Mouse (Mus musculus) MEL-GATA-1-ER (cell line): ENCODE data around the gene Stom.

Experiments
- DNase-seq: peaks from one replicate; pipeline ENCODE4 v3.0.0-alpha.2; 2012; ENCODE audit warnings: low read depth; ENCODE audit errors: extremely low read depth

Gene Stom

DNA sequence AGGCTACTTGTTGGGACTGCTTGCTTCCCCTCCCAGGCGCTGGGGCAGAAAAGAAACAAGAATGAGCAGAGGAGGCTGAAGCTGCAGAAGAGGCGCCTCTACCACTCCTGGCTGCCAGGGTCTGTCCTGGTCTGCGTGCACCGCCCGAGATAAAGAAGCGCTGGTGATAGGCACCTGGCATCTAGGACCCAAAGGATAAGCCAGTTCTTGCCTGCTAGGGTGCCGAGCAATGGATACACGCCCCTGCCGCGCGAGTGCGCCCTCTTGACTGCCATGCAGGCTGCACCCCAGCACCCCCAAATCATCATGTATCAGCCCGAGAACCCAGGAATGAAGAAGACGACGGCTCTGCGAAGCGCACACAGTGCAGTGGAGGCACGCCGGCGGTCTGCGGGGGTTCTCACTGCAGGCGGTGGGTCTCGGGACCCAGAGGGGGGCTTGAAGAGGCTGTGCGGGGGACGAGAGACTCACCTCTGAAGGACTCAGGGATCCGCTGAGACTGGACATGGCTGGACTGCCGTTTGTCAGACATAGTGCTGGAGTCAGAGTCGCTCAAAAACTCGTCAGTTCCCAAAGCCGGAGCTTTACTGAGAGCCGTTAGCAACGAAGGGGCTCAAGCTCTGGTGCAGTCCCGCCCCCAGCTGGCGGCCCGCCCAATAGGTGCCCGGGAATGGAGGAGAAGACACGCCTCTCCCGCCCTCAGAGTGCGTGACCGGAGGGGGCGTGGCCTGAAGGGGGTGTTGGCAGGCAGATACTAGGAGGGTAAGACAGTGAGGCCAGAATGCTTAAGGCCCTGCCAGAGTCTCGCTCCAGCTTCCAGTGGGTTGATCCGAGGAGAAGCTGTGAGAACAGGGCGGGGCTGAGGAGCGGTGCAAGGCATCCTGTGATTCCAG lies at the start of gene Stom:
Gene Stom (minus strand): TSS at position 589 of the 893 bp plus-strand sequence.
- DNase-seq = peak; percentile 92

DNA sequence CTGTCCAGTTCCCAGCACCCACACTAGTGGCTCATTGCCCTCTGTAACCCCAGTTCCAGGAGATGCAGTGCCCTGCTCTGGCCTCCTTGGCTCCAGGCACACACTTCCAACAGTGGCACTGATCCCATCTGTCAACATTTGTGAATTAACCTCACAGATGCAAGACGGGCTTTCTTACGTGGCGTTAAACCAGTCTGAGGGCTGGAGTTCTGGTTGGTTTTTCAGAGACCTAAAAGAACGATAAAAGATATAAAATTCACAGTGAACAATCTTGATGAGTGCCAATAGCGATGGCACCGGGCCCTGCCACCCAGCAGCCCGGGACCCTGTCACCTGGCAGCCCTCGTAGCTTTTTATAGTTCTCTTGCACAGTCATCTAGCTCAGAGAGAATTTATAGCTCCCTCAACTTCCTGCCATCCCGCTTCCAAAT lies 48.7 kb upstream of the Stom start:
- DNase-seq = no peak

DNA sequence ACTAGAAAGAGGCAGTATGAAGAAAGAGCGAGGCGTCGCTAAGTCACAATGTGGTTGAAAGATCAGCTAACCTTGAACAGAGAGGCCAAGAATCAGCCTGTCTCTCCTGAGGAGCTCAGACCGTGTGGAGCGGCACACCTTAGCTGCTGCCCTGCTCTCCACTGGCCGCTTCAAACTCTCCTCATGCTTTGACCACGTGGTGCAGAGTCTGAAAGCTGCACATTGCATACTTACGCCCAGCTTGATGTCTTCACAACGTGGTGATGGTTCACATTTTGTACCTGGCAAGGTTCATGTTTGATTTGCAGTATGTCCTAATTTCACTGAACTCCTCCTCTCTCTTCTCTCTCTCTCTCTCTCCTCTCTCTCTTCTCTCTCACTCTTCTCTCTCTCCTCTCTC lies 42.5 kb upstream of the Stom start:
- DNase-seq = no peak

DNA sequence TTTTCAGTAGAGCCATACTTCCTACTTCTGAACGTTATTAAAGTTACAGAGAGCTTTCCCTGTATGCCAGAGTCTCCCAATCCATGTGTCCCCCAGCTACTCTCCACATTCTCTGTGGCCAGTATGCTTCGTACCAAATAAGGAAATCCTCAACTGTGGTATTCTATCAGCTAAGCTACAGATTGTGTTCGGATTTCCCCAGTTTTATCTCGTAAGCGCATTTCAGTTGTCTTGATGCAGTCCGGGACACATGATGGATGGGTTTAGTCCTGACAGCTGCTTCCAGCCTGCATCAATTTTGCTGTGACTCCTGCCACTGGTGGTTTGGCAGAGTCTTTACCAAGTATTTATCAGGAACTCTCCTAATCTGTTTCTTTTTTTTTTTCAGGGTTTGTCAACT lies 40.8 kb upstream of the Stom start:
- DNase-seq = no peak

DNA sequence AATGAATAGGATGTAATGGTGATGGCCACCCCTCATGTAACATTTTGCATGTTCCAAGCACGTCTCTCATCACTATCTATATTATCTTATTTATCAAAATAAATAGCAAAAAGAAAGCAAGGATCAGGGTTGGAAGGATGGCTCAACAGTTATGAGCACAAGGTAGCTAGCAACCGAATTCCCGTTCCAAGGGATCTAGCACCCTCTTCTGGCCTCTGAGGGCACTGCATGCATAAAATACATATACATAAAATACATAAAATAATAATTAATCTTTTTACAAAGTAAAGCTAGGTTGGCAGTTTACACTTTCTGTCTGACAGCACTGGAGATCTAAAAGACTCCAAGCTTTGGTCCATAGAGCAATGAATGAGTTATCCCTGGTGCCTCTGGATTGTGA lies 36.2 kb upstream of the Stom start:
- peak; percentile 26 for DNase-seq

DNA sequence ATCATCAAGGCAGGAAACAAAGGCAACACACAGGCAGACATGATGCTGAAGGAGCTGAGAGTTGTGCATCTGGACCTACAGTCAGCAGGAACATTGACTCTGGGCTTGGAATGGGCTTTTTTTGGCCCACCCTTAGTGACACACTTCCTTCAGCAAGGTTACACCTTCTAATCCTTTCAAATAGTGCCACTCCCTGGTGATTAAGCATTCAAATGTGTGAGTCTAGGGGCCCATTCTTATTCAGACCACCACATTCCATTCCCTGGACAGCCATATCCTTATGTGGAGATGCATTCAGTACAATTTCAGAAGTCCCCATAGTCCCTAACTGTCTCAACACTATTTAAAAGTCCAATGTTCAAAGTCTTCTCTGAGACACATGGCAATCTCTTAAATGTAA lies 33.9 kb upstream of the Stom start:
- no peak for DNase-seq

DNA sequence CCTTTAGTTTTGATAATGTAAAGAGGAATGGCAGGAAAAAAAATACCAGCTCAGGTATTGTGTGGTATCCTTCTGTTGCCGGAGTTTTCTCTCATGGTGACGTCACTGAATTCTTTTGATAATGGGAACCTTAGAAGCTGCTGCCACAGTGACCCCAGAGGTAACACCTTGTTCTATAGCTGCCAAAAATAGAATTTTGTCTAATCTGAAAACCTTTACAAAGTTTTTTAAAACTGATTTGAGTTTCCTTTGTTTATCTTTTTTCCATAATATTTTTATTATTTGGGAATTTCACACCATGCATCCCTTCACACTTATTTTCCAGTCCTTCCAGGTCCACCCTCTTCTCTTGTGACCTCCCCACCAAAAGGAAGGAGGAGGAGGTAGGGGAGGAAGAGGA lies 30.9 kb upstream of the Stom start, which contains the start of gene 4930568D16Rik:
Gene 4930568D16Rik (minus strand): TSS at position 101 of the 400 bp plus-strand sequence.
- no peak for DNase-seq

DNA sequence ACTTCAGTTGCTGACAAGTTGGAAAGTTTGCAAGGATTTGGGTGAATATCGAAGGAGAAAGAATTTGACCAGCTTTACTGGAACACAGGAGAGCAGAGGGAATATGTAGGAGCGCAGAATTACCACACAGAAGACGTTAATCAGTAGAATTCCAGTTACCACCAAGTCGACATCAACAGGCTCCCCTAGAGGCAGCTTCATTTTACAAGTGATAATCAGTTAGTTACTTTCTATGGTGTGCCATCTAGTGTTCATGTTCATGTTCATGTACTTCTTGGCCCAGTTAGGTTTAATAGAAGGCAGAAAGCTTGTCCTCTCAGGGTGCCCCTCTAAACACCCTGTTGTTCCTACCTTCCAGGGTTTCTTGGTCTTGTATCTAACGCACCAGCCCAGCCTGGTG lies 12.4 kb upstream of the Stom start:
- DNase-seq = peak; percentile 57

DNA sequence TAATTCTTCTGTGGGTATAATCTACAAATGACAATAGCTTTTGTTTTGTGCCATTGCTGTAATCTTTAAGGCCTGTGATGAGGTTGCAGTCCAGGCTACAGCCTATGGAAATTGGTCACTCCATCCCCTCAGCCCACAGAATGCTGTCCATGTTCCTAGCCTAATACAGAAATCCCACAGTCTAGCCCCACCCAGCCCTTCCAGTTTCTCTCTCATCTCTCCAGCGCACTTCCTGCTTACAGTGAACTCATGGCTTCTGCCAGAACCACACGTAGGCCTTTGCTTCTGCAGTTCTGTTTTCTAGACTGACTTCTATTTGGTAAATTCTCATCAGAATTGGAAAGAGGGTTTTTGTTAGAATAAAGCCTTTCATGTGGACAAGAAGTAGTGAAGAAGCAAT lies 9.2 kb upstream of the Stom start:
- no peak for DNase-seq

DNA sequence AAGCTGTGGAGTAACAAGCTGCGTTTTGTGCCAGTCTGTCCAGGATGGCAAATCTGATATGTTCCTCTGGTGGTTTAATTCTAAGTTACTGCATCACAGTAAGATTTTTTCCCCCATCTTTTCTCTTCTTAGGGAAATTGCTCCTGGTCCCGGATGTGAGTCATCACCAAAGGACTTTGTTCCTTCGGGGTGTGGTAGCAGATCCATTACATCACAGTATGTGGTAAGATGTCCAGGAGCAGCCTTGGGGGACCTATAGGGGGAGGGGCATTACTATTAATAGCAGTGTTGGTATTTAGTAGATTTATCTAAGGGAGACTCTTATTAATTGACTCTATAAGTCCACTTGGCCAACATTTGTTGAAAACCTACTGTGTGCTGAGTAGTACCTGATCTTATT lies 5.8 kb upstream of the Stom start:
- DNase-seq = no peak

DNA sequence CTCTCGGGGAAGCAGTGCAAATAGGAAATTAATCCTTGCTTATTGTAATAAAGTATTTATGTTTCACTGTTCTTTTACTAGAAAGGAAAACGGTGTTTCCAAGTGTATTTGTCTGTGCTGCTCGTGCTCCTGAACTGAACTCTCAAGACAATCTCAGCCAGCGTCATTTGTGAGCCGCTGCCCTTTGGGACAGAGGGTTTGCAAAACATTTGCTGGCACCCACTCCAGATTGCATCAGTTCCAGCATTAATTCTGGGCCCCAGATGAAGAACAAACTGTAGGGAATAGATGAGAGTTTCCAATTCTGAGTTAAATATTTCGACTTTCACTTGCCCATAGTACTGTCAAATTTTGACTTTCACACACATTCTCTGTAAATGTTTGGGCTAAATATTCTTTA lies 1.9 kb upstream of the Stom start:
- DNase-seq = no peak

DNA sequence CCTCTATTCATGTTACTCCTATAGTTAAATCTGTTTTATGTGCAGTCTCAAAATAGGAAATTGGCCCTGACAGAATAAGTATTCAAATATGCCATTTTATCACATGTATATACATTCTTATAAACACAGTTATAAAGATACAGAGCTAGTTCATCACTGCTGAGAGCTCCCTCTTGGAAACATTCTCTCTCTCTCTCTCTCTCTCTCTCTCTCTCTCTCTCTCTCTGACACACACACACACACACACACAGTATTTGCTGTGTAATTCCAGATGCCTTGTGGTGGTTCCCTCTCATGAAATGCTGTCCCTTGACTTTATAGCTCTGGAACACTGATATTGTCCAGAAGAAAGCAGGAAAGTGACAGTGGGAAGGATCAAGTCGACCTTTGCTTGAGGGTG lies 1.3 kb upstream of the Stom start:
- DNase-seq = no peak

DNA sequence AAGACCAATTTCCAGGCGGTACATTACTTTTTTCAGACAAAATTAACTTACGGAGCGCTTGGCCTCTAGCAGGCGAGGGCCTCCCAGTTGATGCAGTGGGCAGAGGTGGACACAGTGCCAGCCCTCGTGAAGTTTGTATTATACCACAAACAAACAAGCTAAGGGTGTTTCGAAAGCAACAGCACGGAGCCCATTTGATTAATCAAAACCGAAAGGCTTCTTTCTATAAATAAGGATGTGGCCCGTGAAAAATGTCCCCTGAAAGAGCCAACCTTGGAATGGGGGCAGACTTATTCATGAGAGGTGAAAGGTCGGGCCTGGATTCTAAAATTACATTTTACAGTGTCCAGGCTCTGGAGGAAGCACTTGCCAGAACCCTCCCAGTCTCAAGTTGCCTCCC lies 643 bp upstream of the Stom start:
- no peak for DNase-seq

DNA sequence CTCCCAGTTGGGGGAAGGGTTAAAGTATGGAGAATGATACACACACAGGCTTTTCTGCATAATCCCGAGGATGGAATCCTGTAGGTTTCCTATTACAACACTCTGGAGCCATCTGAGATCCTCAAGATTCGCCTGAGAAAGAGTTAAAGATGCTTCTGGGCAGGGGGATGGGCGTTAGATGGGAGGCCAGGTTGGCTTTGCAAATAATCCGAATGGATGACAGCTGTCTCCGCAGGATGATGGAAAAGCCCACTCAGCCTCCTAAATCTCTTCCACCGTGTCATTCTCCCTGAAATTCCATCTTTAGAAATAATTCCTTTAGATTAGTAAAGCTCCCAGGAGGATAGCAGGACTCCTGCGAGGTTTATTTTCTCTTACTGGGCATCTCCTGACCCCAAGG lies 1.2 kb downstream of the Stom start:
- DNase-seq = no peak

DNA sequence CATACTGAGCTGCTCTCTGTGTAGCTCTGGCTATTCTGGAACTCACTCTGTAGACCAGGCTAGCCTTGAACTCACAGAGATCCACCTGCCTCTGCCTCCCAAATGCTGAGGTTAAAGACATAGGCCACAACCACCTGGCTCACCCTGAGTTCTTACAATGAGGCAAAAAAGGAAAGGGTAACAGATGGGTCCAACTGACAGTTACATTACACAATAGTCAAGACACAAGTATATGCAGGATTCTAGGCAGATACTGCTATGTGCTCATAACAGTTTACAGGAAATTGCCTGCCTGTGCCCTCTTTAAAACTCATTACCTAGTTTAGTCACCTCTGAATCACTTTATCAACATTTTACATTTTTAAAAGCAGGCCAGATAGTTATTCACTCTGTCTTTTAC lies 3.1 kb downstream of the Stom start:
- DNase-seq = no peak

DNA sequence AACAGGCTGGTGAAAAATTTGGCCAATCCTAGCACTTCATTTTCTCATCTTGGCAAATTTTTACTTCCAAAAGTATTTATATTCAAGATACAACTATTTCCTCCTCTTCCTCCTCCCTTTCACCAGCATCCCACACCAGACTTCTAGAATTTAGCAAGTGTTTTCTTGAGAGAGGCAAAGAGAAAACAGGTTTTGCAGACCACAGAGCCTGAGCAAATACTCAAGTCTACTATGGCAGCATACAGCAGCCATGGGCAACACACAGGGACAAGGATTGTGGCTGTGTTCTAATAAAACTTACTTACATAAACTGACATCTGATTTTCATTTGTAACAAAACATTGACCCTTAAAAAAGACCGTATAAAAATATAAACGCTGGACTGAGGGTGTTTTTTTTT lies 5.6 kb downstream of the Stom start:
- DNase-seq = no peak

DNA sequence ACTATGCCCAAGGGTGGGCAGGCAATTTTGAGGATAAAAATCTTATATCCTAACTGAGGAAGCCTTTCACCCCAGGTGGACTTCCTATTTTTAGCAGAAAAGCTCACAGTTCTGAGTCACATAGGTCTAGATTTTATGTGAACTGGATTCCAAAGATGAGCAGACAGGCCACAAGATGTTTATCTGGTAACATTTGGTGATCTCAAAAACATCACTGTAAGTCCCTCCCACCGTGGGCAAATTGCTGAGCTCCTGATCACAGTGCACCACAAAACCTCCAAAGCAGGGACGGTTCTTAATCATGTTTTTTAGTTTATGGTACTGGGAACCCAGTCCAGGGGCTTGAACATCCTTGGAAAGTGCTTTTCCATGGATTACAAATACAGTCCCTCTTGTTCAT lies 7.7 kb downstream of the Stom start:
- no peak for DNase-seq

DNA sequence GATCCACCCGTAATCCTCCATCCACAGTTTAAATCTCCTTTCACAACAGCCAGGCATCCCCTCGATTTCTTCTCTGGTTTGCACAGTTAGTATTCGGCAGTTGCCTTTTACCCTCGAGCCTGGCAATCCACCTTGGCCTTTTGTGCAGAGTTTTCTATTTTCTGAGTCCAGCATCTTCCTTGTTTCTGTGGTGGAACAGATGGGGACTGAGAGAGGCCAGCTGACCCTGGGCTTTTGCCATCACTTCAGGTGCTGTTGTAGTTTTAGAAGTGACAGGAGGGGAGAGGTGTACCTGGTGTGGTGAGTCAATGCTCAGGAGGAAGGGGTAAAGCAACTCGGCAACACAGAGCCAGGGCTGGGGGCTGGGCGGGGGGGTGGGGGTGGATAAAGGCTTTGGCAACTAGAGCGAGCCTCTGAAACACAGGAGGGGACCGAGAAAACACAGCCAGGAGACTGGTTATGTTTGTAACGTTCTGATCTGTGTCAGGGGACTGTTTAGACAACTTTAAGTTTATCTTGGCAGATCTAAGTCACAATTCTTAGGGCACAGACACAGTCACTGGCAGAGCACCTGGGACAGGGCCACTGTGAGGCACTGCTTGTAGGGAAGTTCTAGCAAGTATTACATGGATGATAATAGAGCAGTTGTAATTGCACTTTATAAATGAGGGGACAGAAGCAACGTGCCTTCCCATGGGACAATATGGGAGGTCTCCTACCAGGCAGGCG lies 8.5 kb downstream of the Stom start:
- no peak for DNase-seq

DNA sequence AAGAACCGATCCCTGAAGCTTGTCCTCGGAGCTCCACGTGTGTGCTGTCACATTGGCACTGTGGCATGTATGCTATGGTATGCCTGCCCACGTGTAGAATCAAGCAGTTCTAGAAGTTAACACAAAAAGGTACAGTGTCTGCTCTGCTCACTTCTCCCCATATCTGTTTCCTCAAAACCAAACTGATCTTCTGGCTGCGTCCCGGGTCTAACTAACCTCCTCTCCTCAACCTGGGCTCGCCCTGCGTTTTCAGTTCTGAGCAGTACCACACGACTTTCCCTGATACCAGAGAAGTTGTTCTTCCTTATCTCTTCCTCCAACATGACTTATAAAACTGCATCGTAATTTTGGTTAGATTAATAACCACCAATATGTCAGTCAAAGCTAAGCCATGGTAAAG lies 9.2 kb downstream of the Stom start:
- peak; percentile 76 for DNase-seq

DNA sequence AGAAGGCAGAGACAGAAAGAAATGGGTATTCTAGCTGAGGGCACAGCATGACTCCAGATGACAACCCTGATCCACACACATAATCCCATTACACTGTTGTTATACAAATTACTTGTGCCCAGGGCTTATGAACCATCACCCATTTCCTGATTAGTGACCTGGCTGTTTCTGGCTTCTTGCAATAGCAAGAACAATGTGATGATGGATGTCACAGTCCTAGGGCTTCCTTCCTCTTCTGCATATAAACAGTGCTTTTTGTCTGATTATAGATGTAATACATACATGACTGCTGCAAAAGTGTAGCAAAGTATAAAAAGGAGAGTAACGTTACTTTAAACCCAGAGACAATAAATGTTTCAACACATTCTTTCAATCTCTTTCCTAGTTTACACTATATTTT lies 9.8 kb downstream of the Stom start:
- DNase-seq = no peak

DNA sequence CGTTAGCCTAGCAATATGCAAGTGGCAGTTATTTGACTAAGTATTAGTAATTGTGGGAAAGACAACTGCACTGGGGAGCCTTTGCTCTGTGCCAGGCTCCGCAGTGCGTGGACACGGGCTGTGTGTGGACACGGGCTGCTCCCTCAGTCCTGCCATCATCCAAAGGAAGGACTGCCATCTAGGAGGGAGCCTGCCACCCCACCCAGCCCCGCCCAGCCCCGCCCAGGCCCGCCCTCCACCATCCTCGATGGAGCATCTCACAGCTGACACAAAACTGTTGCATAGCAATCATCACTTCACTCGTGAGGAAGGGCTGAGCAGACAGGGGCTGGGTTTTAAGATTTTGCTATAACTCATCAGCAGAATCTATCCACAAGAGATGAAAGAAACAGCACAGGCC lies 10.8 kb downstream of the Stom start:
- no peak for DNase-seq

DNA sequence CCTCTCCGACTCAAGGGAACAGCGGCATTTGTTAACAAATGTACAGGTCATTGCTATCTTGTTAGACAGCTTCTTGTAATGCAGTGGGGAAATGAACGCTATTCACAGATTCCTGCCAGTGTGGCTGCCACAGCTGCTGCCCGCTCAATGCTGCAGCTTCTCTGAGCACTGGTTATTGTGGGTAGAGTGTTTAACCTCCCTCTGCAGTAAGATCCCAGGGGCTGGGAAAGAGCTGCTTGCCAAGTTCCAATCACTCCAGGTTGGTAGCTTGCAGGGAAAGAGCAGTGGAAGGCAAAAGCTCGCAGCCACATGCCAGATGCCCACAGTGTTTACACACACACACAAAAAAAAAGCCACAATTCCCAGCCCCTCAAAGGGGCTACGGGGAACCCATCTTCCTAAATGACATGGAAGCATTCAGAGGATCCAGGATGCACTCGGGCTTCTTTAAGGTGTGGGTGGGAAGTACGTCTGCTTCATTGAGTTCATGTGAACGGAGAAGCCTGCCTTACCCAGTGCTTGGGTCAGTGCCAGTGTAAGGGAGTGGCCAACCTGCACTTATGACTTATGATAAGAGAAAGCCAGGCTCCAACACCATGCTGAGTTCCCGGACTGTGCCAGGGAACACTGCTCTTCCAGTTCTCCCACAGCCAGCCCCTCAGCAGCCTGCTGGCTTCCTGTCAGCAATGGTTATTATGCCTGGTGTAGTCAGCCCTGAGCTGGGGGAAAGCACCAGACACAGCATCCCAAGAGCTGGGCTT lies 14.2 kb downstream of the Stom start:
- no peak for DNase-seq
